Mouse (Mus musculus) retina, adult 2 months (tissue): ENCODE results near the gene Ccdc148.

Source experiments
- DNase-seq: peaks from one replicate; pipeline ENCODE4 v3.0.0-alpha.2; 2012; ENCODE audit warnings: low read depth, low spot score

Gene Ccdc148

GRCm38 (mm10) chr2:58786681-58787080 lies 373.8 kb downstream of the Ccdc148 start:
- no peak for DNase-seq

DNA sequence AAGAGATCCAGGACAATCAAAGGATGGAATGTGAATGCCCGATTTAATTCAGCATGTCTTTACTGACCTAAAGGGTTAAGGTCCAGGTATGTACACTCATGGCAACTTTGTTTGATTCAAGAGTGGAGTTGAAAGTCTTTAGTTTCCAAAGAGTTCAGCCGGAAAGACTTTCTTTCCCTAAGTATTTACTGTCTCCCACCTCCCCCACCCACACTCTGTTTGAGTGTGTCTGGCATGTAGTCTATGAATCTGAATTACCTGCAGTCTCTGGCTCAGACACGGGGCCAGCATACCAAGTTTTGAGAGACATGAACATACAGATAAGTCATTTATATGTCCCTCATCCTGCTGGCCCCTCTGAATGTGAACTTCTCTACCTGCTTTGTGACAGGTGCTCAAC lies 374.3 kb downstream of the Ccdc148 start:
- no peak for DNase-seq

DNA sequence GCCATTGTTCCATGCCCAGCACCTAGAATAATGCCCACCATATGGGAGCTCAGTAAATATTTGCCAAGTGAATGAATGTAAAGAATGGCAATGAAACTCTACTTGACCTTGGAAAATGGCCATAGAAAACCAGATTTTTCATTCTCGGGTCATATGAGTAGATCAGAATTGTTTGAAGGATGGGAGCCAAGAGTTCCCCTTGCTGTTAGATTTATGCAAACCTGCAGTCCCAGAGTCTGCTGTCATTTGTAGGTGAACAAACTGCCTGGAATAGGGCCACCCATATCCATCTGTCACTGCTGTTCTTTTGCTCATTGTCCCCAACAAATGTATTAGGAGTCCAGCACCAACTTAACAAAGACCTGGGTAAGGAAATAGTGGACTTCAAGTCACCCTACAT lies 377.0 kb downstream of the Ccdc148 start:
- DNase-seq: no peak

DNA sequence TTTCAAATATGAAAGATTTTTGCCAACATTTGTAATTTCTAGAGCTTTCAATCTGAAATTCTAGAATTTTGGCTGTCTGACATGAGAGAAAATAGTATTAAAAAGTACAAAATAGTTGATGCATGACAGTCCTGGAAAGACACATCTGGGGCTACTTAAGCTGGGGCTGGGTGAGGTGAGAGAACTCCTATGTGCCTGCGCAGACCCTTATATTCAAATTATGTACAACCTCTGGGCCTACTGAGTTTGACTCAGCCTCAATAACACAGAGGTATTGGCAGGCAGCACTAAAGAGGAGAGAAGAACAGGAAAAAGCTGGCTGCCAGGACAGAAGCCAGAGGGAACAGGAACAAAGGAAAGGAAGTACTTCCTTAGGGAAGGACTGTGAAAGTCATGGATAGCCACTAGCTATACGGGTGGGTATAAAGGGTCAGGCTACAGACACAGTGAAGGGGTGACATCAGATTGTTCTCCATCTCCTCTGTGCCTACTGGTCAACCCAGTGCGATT lies 381.4 kb downstream of the Ccdc148 start:
- DNase-seq: no peak

DNA sequence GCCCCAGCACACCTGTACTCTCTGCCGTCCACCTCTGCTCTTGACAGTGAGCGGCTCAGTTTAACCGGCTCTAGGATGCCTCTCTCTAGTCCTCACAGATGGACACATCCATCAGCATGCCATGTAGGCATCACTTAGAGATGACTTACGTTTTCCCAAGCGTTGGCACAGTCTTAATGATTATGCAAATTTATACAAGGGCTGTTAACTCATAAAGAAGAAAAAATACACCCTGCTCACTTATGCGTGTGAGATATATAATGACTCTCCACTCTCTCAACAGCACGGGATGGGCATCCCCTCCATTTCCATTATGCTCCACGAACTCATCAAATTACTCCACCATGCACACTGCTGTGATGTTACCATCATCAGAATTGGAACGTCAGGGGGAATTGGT lies 386.6 kb downstream of the Ccdc148 start:
- DNase-seq: no peak
